Mouse (Mus musculus) embryonic facial prominence, embryonic 10.5 days (tissue): ENCODE data around the gene Evi5l. TPM values are rescaled to one million over a fixed set of nuclear protein-coding genes. Genes with fewer than 3 reads are reported as not detected.
"Not testable (repeated sequence)": the region's sequence is repeated elsewhere in the genome, so short reads cannot be mapped to it uniquely, and the experiment has no call there.

Source experiments
- DNase-seq: peaks from one replicate; pipeline ENCODE4 v3.0.0-alpha.2; 2017; ENCODE audit warnings: low spot score
- H3K27ac ChIP-seq: fragments of 300-500 bp; sonication (generic); replicated peaks from 2 replicates; pipeline ENCODE4 v1.5.1; 2016; ENCODE audit warnings: mild to moderate bottlenecking
- H3K27me3 ChIP-seq: fragments of 300-500 bp; sonication (generic); replicated peaks from 2 replicates; pipeline ENCODE4 v1.6.1; 2016; ENCODE audit warnings: low read depth, mild to moderate bottlenecking; ENCODE audit not compliant: poor library complexity, severe bottlenecking
- H3K36me3 ChIP-seq: fragments of 300-500 bp; sonication (generic); replicated peaks from 2 replicates; pipeline ENCODE4 v1.6.1; 2016; ENCODE audit warnings: mild to moderate bottlenecking, moderate library complexity
- H3K4me1 ChIP-seq: fragments of 300-500 bp; sonication (generic); 2 replicates; pipeline ENCODE4 v1.6.1; 2016
- H3K4me3 ChIP-seq: fragments of 300-500 bp; sonication (generic); 2 replicates; pipeline ENCODE4 v1.5.1; 2016; ENCODE audit warnings: mild to moderate bottlenecking, moderate library complexity
- H3K9me3 ChIP-seq: fragments of 300-500 bp; sonication (generic); 2 replicates; pipeline ENCODE4 v1.6.1; 2016; ENCODE audit warnings: mild to moderate bottlenecking
- WGBS: fragments of 180-500 bp; shearing (Covaris S2); methylation state at CpG from one replicate; pipeline ENCODE4 v1.1.7; 2016; 5-methylcytosine and 5-hydroxymethylcytosine counted together
- polyA plus RNA-seq: library from polyadenylated mRNA; unstranded; fragments of >200 nt; fragmentation: Nextera tagmentation; extraction: Ambion mirVana; gene quantifications from 2 replicates; pipeline ENCODE4 v1.2.1, GENCODE M21; 2016

Evi5l gene
- polyA plus RNA-seq, 1 experiment from 2014 or later = 25.9 TPM

DNA sequence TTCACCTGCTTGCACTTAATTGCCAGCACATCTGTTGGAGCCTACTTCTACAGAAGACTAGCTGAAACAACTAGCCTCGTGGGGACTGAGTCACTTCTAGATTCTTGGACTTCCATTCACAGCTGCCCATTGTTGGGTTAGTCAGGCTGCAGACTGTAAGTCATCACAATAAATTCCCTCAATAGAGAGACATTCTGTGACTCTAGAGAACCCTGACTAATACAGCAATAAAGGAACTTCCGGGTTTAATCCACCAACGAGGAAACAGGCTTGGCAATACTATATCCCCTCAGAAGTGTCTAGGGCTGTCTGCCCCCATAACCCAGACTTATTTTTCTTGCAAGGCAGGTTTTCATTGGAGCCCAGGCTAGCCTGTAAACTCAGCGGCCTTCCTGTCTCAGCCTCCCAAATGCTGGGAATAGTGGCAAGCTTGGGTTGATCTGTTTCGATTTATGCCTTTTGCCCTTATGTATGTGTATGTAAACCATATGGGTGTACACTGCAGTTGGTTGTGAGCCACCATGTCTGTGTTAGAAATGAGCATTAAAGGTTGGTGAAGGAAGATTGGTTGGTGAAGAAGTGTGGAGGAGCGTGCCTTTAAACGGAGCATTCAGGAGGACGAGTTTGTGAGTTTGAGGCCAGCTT is 85.9 kb downstream of the Evi5l start:
- DNase-seq = no peak
- H3K27ac ChIP-seq = peak overlapping the region; percentile 94; the same call in 1 of the 2 replicates
- peaks cover 51% of the 10 kb centered on the region for H3K4me1 ChIP-seq
- H3K4me3 ChIP-seq = peak overlapping the region; percentile 86
- H3K9me3 ChIP-seq = no peaks in the 10 kb centered on the region
- peaks cover 27% of the 10 kb centered on the region for H3K27me3 ChIP-seq
- H3K36me3 ChIP-seq = peaks cover 56% of the 10 kb centered on the region
- WGBS = 50% methylated on average over 8 of the region's 8 CpGs

DNA sequence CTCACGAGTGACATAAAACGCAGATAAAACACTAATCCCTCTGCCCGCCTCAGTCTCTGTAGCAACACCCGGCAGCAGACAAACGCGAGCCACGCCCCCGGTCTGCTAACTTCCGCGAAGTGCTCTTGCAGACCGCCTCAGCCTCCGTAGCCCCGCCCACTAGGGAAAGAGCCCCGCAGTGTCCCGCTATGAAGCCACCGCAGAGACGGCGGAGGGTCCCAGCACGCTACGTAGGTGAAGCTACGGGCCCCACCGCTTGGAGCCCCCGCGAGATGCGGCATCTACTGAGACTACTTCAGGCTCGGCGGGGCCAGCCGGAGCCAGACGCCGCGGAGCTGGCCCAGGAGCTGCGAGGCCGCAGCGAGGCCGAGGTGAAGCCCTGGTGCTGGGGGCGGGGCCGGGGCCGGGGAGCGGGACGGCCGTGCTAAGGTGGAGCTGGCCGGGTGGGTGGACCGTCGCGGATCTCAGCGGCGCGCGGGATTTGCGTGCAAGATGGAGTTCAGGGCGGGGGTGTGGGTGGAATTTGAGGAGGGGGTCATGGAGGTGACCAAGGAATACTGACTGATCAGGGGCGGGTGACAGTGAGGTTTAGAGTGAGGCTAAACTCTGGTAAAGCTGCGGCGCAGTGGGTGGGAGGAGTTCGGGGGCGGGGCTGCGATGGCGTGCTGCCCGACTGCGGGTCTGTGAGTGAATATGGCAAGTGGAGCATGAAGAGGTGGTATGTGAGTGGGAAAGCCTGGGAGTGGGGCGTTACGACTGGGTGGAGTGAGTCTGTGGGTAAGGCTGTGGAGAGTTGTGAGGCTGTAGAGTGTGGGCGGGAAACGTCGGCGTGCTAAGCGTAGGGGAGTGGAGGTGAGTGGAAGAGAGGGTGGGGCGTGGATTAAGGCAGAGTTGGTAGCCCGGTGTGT is 86.8 kb downstream of the Evi5l start, which contains the start of gene Snapc2:
Snapc2 (plus strand) TSS at position 147 of the 908 bp plus-strand sequence.
- Histone ChIP-seq H3K27me3 (peaks cover 21% of the 10 kb centered on the region), H3K4me3 (peak within 1 kb of the TSS; percentile 86), H3K9me3 (no peaks in the 10 kb centered on the region), H3K36me3 (peaks cover 56% of the 10 kb centered on the region), H3K4me1 (peaks cover 58% of the 10 kb centered on the region), H3K27ac (peak within 1 kb of the TSS; percentile 94)
- under 1% methylated on average over 69 of the region's 69 CpGs for WGBS
- DNase-seq = peak; percentile 95

DNA sequence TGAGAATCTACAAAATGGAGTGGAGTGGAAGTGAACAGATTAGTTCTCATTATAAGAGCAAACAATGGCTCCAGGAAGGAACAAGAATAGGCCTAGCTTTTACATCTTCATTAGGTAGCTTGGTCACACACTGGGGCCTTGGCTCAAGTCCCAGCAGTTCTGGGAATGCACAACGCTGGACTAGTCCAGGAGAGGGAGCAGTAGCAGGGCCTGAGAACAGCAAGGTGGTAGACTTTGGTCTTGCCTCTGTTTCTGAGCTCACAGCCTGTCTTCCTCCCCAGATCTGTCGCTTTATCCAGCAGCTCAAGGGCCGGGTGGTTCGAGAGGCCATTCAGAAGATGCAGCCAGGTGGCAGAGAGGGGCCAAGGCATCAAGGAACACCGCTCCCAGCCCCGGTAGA is 87.6 kb downstream of the Evi5l start:
- 68% methylated on average over 6 of the region's 6 CpGs for WGBS
- Histone ChIP-seq H3K27ac (no peak overlapping the region), H3K27me3 (peaks cover 14% of the 10 kb centered on the region), H3K4me3 (peak overlapping the region; percentile 86), H3K9me3 (no peaks in the 10 kb centered on the region), H3K4me1 (peaks cover 52% of the 10 kb centered on the region), H3K36me3 (peaks cover 50% of the 10 kb centered on the region)
- DNase-seq = no peak

DNA sequence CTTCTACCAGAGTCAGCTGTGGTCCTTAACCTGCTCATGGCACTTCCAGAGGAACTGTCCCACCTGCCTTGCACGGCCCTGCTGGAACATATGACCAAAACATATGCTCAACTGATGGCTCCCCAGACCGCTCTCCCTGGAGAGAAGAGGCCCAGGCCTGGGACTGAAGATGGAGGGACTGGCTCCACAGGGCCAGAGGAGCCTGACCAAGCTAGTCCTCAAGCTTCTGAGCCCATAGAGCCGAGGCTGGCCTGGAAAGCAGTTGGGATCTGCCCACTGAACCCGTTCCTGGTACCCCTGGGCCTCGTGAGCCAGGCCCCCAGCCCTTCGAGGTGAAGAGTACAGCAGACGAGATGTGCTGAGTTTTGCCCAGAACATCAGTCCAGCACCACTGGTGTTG is 89.1 kb downstream of the Evi5l start:
- not testable (repeated sequence) for H3K9me3 ChIP-seq, H3K27me3 ChIP-seq, DNase-seq, H3K4me3 ChIP-seq, H3K27ac ChIP-seq
- Histone ChIP-seq H3K4me1 (peaks cover 51% of the 10 kb centered on the region), H3K36me3 (peaks cover 50% of the 10 kb centered on the region)
- WGBS = 87% methylated on average over 7 of the region's 7 CpGs

DNA sequence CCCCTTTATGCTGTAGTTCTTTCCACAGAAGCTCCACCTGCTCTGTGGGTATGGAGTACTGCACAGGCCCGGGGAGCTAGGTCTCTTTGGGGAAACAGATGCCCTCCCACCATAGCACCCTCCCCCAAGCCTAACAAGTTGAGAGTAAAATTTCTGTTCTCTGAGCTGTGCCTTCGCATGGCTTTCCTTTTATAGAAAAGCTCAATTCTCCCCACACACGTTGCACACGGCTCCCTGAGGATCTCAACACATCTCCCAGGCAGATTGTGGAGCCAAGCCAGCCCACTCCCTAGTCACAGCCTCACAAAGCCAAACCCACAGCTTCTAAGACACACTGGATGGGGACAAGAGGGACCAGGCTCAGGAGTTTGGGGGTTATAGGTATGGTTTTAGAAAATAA is 90.5 kb downstream of the Evi5l start:
- Histone ChIP-seq H3K9me3 (no peaks in the 10 kb centered on the region), H3K27me3 (no peaks in the 10 kb centered on the region), H3K4me3 (peak overlapping the region; percentile 93), H3K27ac (0 out of 2 replicates have a peak overlapping the region, but pooled peaks have one; percentile 98), H3K36me3 (peaks cover 64% of the 10 kb centered on the region), H3K4me1 (peaks cover 47% of the 10 kb centered on the region)
- no peak for DNase-seq
- 78% methylated on average over 4 of the region's 4 CpGs for WGBS

DNA sequence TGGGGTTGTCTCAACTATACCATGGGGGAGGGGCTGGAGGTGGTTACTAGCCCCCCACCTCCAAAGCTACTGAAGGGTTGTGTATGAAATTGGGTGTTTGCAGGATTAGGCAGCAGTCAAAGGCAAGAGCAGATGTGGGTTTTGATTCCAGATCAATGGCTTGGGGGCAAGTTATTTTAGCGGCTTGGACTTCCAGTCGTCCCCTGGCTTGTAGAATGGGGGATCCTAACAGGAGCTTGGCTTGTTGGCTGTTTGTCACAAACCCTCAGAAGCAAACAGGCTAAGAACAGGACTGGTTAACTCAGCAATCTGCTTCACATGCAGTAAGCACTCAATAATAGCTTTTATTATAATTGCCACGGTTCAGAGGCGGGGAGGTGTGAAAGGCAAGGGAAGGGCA is 91.0 kb downstream of the Evi5l start:
- Histone ChIP-seq H3K36me3 (peaks cover 68% of the 10 kb centered on the region), H3K27ac (peak overlapping the region; percentile 98)

DNA sequence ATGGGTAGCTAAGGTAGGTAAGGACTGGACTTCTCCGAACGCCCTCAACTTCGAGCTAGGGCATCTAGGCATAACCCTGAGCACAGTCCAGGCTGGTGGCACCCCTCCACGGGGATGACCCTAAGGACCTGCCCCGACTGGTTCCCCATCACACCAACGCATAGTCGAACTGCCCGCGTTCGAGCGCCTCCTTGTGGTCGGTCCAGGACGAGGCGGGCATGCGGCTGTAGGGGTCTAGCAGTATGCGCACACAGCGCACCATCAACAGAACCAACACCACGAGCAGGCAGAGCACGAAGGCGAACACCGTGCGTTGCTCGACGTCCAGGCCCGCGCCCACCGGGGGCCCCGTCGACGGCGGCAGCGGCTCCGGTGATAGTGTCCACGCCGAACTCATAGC is 91.9 kb downstream of the Evi5l start:
- peak; percentile 92 for DNase-seq
- Histone ChIP-seq H3K4me3 (peak overlapping the region; percentile 93), H3K27me3 (no peaks in the 10 kb centered on the region), H3K27ac (peak overlapping the region; percentile 98), H3K9me3 (no peaks in the 10 kb centered on the region), H3K36me3 (peaks cover 77% of the 10 kb centered on the region), H3K4me1 (peaks cover 39% of the 10 kb centered on the region)
- 2% methylated on average over 35 of the region's 35 CpGs for WGBS

More for the DNA sequence above, 91.0 kb downstream of the Evi5l start:
- no peak for DNase-seq
- H3K9me3 ChIP-seq = no peaks in the 10 kb centered on the region
- WGBS = 78% methylated on average over 4 of the region's 4 CpGs
- peak overlapping the region; percentile 93 for H3K4me3 ChIP-seq
- no peaks in the 10 kb centered on the region for H3K27me3 ChIP-seq
- H3K4me1 ChIP-seq = peaks cover 46% of the 10 kb centered on the region

DNA sequence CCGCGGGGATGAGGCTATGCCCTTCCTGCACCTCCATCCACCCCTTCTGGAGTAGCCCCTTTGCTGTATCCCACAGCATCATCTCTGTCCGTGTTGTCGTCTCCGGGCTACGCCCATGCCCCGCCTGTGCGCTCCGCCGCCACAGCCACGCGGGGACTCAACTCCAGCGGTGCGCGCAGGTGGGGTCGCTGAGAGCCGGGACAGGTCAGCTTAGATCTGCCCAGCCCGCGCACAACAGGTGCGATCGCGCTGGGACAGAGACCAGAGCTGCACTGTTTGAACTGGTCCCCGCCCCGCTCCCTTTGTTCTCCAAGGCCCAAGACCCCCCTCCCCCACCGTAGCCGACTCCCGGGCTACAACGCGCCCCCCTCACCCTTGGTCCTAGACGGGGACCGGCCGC is 92.3 kb downstream of the Evi5l start:
- DNase-seq = no peak

DNA sequence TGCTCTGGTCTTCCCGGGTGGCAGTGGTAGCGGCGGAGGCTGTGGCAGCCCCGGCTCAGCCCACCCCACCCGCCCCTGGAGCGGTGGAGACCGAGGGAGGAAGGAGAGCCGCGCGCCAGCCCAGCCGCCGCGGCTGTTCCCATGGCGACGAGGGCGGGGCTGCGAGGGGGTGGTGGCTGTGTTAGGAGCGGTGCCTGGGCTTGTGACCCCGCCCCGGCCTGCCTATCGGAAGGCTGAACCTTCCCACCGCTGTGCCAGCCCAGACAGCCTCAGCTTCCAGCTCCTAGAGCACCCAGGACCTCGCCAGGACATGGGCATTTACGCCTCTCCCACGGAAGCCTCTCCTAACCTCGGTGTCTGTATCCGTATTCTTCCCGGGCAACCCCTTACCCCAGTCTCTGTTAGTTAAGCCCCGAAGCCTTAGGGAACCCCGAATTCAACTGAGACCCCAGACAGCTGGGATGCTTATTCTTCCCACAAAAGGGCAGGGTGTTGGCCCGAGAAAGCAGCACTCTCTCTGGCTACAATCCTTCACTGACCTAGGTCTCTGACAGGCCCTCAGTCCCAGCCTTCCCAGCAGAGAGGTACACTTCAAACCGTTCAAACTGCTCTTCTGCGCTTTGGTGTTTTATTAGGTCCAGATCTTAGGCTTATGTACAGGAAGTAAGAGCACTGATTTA is 92.9 kb downstream of the Evi5l start, which contains the start of gene Ctxn1:
Ctxn1 (minus strand) TSS at position 150 of the 680 bp plus-strand sequence.
- peak; percentile 98 for DNase-seq
- WGBS = 7% methylated on average over 33 of the region's 33 CpGs
- H3K27me3 ChIP-seq = no peaks in the 10 kb centered on the region
- peaks cover 30% of the 10 kb centered on the region for H3K4me1 ChIP-seq
- H3K27ac ChIP-seq = peak within 1 kb of the TSS; percentile 98
- peak within 1 kb of the TSS; percentile 93 for H3K4me3 ChIP-seq
- no peaks in the 10 kb centered on the region for H3K9me3 ChIP-seq
- H3K36me3 ChIP-seq = peaks cover 86% of the 10 kb centered on the region

More for the DNA sequence above, 92.3 kb downstream of the Evi5l start:
- H3K36me3 ChIP-seq = peaks cover 82% of the 10 kb centered on the region
- H3K9me3 ChIP-seq = no peaks in the 10 kb centered on the region
- H3K27ac ChIP-seq = peak overlapping the region; percentile 98
- peaks cover 36% of the 10 kb centered on the region for H3K4me1 ChIP-seq
- peak overlapping the region; percentile 93 for H3K4me3 ChIP-seq
- H3K27me3 ChIP-seq = no peaks in the 10 kb centered on the region
- under 1% methylated on average over 32 of the region's 32 CpGs for WGBS

DNA sequence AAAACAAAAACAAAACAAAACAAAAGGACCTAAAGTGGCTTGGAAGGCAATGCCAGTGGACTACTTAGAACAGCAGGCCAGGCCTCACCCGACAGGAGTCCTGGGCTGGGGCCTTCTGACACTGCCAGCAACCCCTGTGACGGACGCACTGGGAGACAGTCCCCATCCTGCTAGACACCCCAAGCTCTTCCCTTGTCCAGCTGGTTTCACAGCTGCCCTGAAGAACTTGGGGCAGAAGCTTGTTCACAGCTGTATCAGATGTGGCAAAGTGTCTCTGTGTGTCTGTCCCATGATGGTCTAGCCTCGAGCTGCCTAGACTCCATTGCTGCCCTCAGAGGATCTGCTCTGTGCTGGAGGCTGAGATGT is 93.4 kb downstream of the Evi5l start:
- H3K4me3 ChIP-seq = peak overlapping the region; percentile 93
- H3K36me3 ChIP-seq = peaks cover 86% of the 10 kb centered on the region
- peak overlapping the region; percentile 98 for H3K27ac ChIP-seq
- no peaks in the 10 kb centered on the region for H3K9me3 ChIP-seq
- 84% methylated on average over 4 of the region's 4 CpGs for WGBS
- peaks cover 28% of the 10 kb centered on the region for H3K4me1 ChIP-seq
- DNase-seq = no peak
- H3K27me3 ChIP-seq = no peaks in the 10 kb centered on the region
